Mouse (Mus musculus) limb, embryonic 11.5 days (tissue): Measurements from ENCODE around the gene Spaca3. TPM values are rescaled to one million over a fixed set of nuclear protein-coding genes. Genes with fewer than 3 reads are reported as not detected.

ENCODE experiments used
- ATAC-seq: fragments of 200-750 bp; cut with Nextera tagmentation; 2 replicates; pipeline ENCODE4 v1.8.0; 2017; ENCODE audit warnings: low read depth; ENCODE audit not compliant: insufficient number of reproducible peaks, low FRiP score, low TSS enrichment
- DNase-seq: peaks from one replicate; pipeline ENCODE4 v3.0.0-alpha.2; 2015; ENCODE audit warnings: low spot score
- H3K27ac ChIP-seq: fragments of 300-500 bp; sonication (generic); replicated peaks from 2 replicates; pipeline ENCODE4 v1.5.1; 2014; ENCODE audit warnings: low read depth, mild to moderate bottlenecking, low read length
- H3K27me3 ChIP-seq: fragments of 300-500 bp; sonication (generic); 2 replicates; pipeline ENCODE4 v1.6.1; 2014; ENCODE audit warnings: mild to moderate bottlenecking, low read length, mixed read lengths; ENCODE audit not compliant: control insufficient read depth, insufficient read depth
- H3K36me3 ChIP-seq: fragments of 300-500 bp; sonication (generic); 2 replicates; pipeline ENCODE4 v1.6.1; 2014; ENCODE audit warnings: mild to moderate bottlenecking, low read length, moderate library complexity, mixed read lengths; ENCODE audit not compliant: control insufficient read depth, insufficient read depth
- H3K4me1 ChIP-seq: fragments of 300-500 bp; sonication (generic); 2 replicates; pipeline ENCODE4 v1.6.1; 2014; ENCODE audit warnings: low read length, mixed read lengths; ENCODE audit not compliant: control insufficient read depth, insufficient read depth
- H3K4me2 ChIP-seq: fragments of 300-500 bp; sonication (generic); 2 replicates; pipeline ENCODE4 v1.6.1; 2014; ENCODE audit warnings: low read depth, mild to moderate bottlenecking, moderate library complexity; ENCODE audit not compliant: severe bottlenecking
- H3K4me3 ChIP-seq: fragments of 300-500 bp; sonication (generic); 2 replicates; pipeline ENCODE4 v1.5.1; 2014; ENCODE audit warnings: low read depth, low read length
- H3K9ac ChIP-seq: fragments of 300-500 bp; sonication (generic); 2 replicates; pipeline ENCODE4 v1.6.1; 2014; ENCODE audit warnings: mild to moderate bottlenecking, low read length
- H3K9me3 ChIP-seq: fragments of 300-500 bp; sonication (generic); 2 replicates; pipeline ENCODE4 v1.6.1; 2016; ENCODE audit warnings: low read length; ENCODE audit not compliant: control insufficient read depth
- WGBS: fragments of 180-500 bp; shearing (Covaris S2); extraction: QIAGEN DNeasy Blood & Tissue Kit; methylation state at CpG from one replicate; pipeline ENCODE4 v1.1.7; 2014; 5-methylcytosine and 5-hydroxymethylcytosine counted together
- polyA plus RNA-seq: library from polyadenylated mRNA; unstranded; fragments of >200 nt; fragmentation: Nextera tagmentation; extraction: Ambion mirVana; gene quantifications from 2 replicates; pipeline ENCODE4 v1.2.1, GENCODE M21; 2014

The Spaca3 gene
- polyA plus RNA-seq, 1 experiment from 2014 or later: not detected

- Histone ChIP-seq H3K27ac (no peak overlapping the region), H3K4me1 (no peaks in the 10 kb centered on the region), H3K9ac (no peak overlapping the region), H3K4me2 (no peak overlapping the region), H3K4me3 (no peak overlapping the region), H3K9me3 (no peaks in the 10 kb centered on the region), H3K27me3 (no peaks in the 10 kb centered on the region), H3K36me3 (no peaks in the 10 kb centered on the region)
- DNase-seq (no peak), ATAC-seq (no peak)
- 69% methylated on average over 11 of the region's 11 CpGs for WGBS
Measured at GRCm38 (mm10) chr11:80877131-80877651, 19.0 kb downstream of the Spaca3 start.

- Histone ChIP-seq H3K27me3 (no peaks in the 10 kb centered on the region), H3K9me3 (no peaks in the 10 kb centered on the region), H3K4me1 (no peaks in the 10 kb centered on the region), H3K4me3 (no peak overlapping the region), H3K9ac (no peak overlapping the region), H3K27ac (no peak overlapping the region), H3K36me3 (no peaks in the 10 kb centered on the region), H3K4me2 (no peak overlapping the region)
- DNase-seq (no peak), ATAC-seq (no peak)
- WGBS: 90% methylated on average over 2 of the region's 2 CpGs
Measured at GRCm38 (mm10) chr11:80878026-80878425, 19.9 kb downstream of the Spaca3 start.

- H3K9ac ChIP-seq: no peak overlapping the region
- no peaks in the 10 kb centered on the region for H3K27me3 ChIP-seq
- H3K9me3 ChIP-seq: no peaks in the 10 kb centered on the region
- H3K4me2 ChIP-seq: no peak overlapping the region
- no peaks in the 10 kb centered on the region for H3K4me1 ChIP-seq
- ATAC-seq: no peak
- no peak overlapping the region for H3K27ac ChIP-seq
- H3K4me3 ChIP-seq: no peak overlapping the region
- DNase-seq: no peak
- WGBS: 84% methylated on average over 7 of the region's 7 CpGs
- H3K36me3 ChIP-seq: no peaks in the 10 kb centered on the region
Measured at GRCm38 (mm10) chr11:80882229-80882810, 24.2 kb downstream of the Spaca3 start.

GRCm38 (mm10) chr11:80884521-80885231 is 26.5 kb downstream of the Spaca3 start:
- H3K4me2 ChIP-seq: no peak overlapping the region
- H3K27ac ChIP-seq: no peak overlapping the region
- no peak overlapping the region for H3K4me3 ChIP-seq
- ATAC-seq (no peak), DNase-seq (no peak)
- no peak overlapping the region for H3K9ac ChIP-seq
- H3K36me3 ChIP-seq: no peaks in the 10 kb centered on the region
- no peaks in the 10 kb centered on the region for H3K27me3 ChIP-seq
- WGBS: 79% methylated on average over 6 of the region's 6 CpGs
- H3K9me3 ChIP-seq: no peaks in the 10 kb centered on the region
- no peaks in the 10 kb centered on the region for H3K4me1 ChIP-seq

GRCm38 (mm10) chr11:80886365-80886764 is 28.2 kb downstream of the Spaca3 start:
- DNase-seq (no peak), ATAC-seq (no peak)
- Histone ChIP-seq H3K9me3 (no peaks in the 10 kb centered on the region), H3K4me3 (no peak overlapping the region), H3K4me2 (no peak overlapping the region), H3K9ac (no peak overlapping the region), H3K27me3 (no peaks in the 10 kb centered on the region), H3K36me3 (no peaks in the 10 kb centered on the region), H3K4me1 (no peaks in the 10 kb centered on the region), H3K27ac (no peak overlapping the region)
- 82% methylated on average over 7 of the region's 7 CpGs for WGBS

- 80% methylated on average over 3 of the region's 3 CpGs for WGBS
- no peaks in the 10 kb centered on the region for H3K27me3 ChIP-seq
Measured at GRCm38 (mm10) chr11:80887021-80887420, 28.9 kb downstream of the Spaca3 start.

GRCm38 (mm10) chr11:80889336-80890063 is 31.3 kb downstream of the Spaca3 start:
- H3K36me3 ChIP-seq: no peaks in the 10 kb centered on the region
- no peak overlapping the region for H3K4me3 ChIP-seq
- no peak for DNase-seq
- no peak overlapping the region for H3K27ac ChIP-seq
- no peaks in the 10 kb centered on the region for H3K27me3 ChIP-seq
- H3K9me3 ChIP-seq: no peaks in the 10 kb centered on the region
- 16% methylated on average over 7 of the region's 7 CpGs for WGBS
- H3K4me1 ChIP-seq: no peaks in the 10 kb centered on the region
- no peak overlapping the region for H3K9ac ChIP-seq
- H3K4me2 ChIP-seq: no peak overlapping the region
- ATAC-seq: no peak

More at GRCm38 (mm10) chr11:80887021-80887420, 28.9 kb downstream of the Spaca3 start:
- no peak overlapping the region for H3K27ac ChIP-seq
- H3K4me2 ChIP-seq: no peak overlapping the region
- no peak for ATAC-seq
- no peak overlapping the region for H3K9ac ChIP-seq
- no peak overlapping the region for H3K4me3 ChIP-seq
- no peaks in the 10 kb centered on the region for H3K4me1 ChIP-seq
- DNase-seq: no peak
- H3K36me3 ChIP-seq: no peaks in the 10 kb centered on the region
- H3K9me3 ChIP-seq: no peaks in the 10 kb centered on the region

GRCm38 (mm10) chr11:80895853-80896252 is 37.7 kb downstream of the Spaca3 start:
- no peaks in the 10 kb centered on the region for H3K27me3 ChIP-seq
- no peaks in the 10 kb centered on the region for H3K9me3 ChIP-seq
- 92% methylated on average over 3 of the region's 3 CpGs for WGBS
- H3K9ac ChIP-seq: no peak overlapping the region
- no peak overlapping the region for H3K27ac ChIP-seq
- no peak for DNase-seq
- no peak overlapping the region for H3K4me3 ChIP-seq
- no peaks in the 10 kb centered on the region for H3K4me1 ChIP-seq
- no peak for ATAC-seq
- H3K4me2 ChIP-seq: no peak overlapping the region
- no peaks in the 10 kb centered on the region for H3K36me3 ChIP-seq
